Mouse (Mus musculus): Measurements from ENCODE around the gene Cdsn. TPM values are rescaled to one million over a fixed set of nuclear protein-coding genes. Genes with fewer than 3 reads are reported as not detected.
"Not testable (repeated sequence)": the region's sequence is repeated elsewhere in the genome, so short reads cannot be mapped to it uniquely, and the experiment has no call there.

Cdsn gene
- 0.43 TPM in 2 replicates for total RNA-seq (2021)
- long read RNA-seq, result 0 reads

DNA sequence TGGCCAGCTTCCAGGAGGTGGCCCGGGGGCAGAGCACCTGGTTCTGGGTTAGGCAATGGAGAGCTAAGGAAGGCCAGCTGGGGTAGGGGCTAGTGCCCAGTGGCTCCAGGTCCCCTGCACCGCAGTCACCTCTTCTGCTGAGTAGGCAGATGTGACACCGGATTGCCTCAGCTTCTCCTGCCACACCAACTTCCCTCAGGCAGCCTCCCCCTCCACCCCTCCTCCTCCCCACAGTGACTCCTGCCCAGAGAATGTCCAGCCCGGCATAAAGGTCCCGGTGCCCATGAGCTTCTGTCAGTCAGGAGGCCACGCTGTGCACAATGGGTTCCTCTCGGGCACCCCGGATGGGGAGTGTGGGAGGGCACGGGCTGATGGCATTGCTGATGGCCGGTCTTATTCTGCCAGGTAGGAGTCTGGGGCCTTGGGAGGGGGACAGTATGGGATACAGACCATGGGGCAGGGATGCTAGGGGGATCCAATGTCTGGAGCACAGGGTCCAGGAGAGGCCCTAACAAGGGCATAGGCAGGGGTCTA lies at the start of gene Cdsn:
Gene Cdsn, plus strand, starts transcription at position 248 of the 534 bp plus-strand sequence.
- DNase-seq, result peak; percentile 35

GRCm38 (mm10) chr17:35502226-35502625 lies 49.7 kb upstream of the Cdsn start:
- no peak for DNase-seq

DNA sequence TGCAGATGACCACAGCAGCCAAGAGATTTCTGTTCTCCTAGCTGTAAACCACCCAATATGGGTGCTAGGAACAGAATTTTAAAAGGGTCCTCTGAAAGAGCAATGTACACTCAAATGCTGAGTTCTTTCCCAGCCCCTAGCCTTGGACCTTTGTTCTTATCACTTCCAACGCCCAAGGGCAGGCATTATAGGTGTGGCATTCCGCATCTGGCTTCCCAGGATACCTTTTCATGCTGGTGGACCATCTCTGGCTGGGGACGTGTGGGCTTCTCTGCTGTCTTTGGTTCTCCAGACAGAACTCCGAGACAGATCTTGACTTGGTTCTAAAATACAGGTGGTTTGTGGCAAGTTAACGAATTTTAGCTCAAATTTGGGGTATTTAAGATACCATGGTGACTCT lies 49.2 kb upstream of the Cdsn start:
- DNase-seq, result no peak

DNA sequence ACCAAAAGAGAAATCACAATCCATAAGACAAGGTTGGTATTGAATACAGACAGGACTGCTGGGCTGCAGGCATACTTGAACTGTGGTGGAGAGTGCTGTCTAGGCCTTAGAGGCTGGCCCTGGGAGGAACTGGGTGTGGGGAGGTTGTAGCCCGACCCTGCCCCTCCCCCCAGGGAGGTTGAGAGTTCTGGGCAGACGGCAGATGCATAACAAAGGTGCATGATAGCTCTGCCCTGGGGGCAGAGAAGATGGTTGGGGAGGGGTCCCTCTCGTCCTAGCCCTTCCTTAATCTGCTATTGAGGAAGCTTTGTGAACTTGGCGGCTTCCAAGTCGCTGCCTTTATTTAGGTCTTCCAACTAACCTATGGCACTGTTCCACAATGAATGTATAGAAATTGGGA lies 48.1 kb upstream of the Cdsn start:
- no peak for DNase-seq

DNA sequence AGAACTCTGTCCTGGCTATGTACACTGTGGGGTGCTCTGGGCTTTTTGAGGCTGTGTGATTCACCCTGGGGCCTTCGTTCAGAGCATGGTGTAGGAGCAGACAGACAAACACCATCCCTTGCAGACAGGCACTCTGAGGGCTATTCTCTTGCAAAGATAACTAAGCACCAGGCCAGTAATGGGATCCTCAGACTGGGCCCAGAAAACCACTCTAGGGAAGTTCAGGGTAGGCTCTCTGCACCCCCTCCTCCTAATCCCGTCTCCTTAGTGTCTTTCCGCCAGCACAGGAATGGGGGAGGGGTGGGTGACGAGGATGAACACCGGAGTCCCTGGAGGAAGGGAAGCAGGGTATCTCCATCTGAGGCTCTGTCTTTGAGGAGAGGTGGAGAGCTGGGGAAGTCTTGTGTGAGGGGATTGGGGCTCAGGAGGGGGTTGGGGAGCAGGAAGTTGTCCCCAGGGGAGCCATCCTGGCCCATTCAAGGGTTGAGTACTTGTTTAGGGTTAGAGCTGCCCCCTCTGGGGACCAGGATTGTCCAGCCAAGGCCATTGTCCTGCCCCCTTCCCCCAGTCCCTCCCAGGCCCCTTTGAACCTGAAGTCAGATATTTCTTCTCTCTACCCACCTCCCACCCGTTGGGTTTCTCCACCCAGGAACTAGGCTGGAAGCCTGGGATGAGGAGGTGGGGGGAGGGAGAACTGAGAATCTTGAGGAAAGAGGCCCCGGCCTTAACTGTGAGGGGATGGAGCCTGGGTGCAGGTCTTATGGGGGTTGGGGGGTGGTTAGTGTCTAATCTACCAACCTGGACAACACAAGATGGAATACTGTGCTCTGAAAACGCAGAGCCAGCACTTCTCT lies 47.1 kb upstream of the Cdsn start:
- DNase-seq, result no peak

DNA sequence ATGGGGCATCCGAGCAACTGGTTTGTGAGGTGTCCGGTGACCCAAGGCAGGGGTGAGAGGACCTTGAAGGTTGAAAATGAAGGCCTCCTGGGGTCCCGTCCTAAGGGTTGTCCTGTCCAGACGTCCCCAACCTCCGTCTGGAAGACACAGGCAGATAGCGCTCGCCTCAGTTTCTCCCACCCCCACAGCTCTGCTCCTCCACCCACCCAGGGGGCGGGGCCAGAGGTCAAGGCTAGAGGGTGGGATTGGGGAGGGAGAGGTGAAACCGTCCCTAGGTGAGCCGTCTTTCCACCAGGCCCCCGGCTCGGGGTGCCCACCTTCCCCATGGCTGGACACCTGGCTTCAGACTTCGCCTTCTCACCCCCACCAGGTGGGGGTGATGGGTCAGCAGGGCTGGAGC lies 46.2 kb upstream of the Cdsn start, which contains the start of gene Pou5f1:
Gene Pou5f1, plus strand, starts transcription at position 243 of the 400 bp plus-strand sequence.
- no peak for DNase-seq

GRCm38 (mm10) chr17:35506881-35507280 lies 45.0 kb upstream of the Cdsn start:
- DNase-seq, result no peak

DNA sequence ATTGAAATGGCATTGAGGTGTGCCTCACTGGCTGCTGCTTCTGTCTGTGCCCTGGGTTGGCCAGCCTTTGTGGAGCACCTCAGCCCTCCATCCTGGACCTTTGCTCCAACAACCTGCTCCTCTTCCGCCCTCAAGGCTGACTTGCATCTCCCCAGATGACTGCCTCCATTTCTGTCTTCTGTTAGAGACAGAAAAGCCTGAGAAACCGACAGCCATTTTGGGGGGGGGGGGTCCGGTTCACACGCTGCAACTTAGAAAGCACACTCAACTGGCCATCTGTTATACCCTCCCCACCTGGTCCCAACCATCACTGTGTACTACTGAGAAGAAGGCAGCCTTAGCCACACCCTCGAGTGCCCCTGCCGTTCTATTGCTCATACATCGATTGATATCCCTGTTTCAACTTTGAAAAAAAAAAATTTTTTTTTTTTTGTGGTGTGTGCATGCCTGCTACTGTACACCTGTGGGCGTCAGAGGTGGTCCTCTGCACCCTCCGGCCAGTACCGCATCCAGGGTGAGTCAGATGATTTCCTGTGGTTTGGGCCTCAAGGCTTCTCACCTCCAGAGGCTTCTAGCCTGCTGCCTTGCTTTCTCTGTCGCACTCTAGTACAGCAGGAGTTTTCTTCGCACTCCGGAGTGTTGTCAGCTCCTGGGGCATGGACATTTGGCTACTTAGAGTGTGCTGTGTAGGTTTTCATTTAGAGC lies 44.2 kb upstream of the Cdsn start:
- DNase-seq, result no peak

DNA sequence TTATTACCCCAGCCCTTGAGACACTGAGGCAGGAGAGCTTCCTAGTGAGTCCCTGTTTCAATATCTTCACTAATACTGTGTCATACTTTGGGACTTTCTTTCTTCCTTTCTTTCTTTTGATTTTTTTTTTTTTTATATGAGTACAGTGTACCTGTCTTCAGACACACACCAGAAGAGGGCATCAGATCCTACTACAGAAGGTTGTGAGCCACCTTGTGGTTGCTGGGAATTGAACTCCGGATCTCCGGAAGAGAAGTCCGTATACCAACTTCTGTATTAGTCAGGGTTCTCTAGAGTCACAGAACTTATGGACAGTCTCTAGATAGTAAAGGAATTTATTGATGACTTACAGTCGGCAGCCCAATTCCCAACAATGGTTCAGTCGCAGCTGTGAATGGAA lies 43.6 kb upstream of the Cdsn start:
- DNase-seq, result not testable (repeated sequence)

GRCm38 (mm10) chr17:35509284-35509683 lies 42.6 kb upstream of the Cdsn start:
- no peak for DNase-seq

- no peak for DNase-seq
Observed at GRCm38 (mm10) chr17:35512916-35513626, 38.9 kb upstream of the Cdsn start.

DNA sequence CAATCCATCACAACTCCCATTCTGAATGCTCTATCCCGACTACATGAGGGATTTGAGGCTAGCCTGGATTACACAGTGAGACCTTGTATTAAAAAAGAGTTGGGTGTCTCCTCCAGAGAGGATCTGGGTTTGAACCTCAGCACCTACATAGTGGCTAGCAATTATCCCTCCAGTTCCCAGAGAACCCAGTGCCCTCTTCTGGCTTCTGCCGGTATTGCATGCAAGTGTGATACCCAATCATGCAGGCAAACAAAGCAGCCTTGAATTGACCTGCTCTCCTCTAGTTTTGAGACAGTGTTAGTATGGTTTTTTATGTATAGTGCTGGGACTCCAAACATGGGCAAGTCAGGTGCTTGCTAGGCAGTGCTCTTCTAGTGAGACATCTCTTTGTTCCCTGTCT lies 38.0 kb upstream of the Cdsn start:
- peak; percentile 75 for DNase-seq

DNA sequence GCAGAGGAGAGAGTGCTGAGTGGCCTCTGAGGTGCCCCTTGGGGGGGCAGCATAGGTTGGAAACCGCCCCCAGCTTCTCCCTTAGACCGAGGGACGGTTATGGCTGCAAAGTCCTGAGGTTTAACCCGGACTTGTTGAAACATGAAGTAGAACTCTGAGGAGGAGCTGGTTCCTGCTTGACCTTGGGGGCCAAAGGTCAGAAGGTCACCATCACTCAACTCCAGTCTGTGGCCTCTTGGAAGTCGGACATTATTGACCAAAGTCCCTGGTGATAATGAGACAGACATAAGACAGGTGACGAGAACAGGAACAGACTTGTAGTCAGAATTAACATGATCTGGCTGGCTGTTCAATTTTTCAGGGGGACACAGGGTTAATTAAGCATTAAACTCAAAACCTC lies 37.2 kb upstream of the Cdsn start:
- DNase-seq, result no peak

- DNase-seq, result no peak
Observed at GRCm38 (mm10) chr17:35515911-35516640, 35.9 kb upstream of the Cdsn start.

GRCm38 (mm10) chr17:35516652-35517500 lies 35.1 kb upstream of the Cdsn start, which contains the start of the genes Tcf19 and Cchcr1:
Gene Tcf19, minus strand, starts transcription at chr17:35516824.
Gene Cchcr1, plus strand, starts transcription at chr17:35517100.
- DNase-seq, result peak; percentile 98

GRCm38 (mm10) chr17:35517526-35517925 lies 34.4 kb upstream of the Cdsn start:
- DNase-seq, result no peak

DNA sequence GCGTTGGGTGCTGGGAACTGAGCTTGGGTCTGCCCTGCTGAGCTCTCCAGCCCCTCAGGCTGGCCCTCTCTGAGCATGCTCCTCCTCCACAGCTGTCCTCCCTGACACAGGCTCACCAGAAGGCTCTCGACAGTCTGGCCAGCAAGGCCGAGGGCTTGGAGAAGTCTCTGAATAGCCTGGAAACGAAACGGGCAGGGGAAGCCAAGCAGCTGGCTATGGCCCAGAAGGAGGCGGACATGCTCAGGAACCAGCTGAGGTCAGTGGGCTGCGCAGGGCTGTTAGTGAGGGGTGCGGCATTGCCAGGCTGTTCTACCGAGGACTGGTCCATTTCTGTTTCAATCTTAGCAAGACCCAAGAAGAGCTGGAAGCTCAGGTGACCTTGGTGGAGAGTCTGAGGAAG lies 27.6 kb upstream of the Cdsn start:
- no peak for DNase-seq

- no peak for DNase-seq
Observed at GRCm38 (mm10) chr17:35526644-35527043, 25.3 kb upstream of the Cdsn start.

DNA sequence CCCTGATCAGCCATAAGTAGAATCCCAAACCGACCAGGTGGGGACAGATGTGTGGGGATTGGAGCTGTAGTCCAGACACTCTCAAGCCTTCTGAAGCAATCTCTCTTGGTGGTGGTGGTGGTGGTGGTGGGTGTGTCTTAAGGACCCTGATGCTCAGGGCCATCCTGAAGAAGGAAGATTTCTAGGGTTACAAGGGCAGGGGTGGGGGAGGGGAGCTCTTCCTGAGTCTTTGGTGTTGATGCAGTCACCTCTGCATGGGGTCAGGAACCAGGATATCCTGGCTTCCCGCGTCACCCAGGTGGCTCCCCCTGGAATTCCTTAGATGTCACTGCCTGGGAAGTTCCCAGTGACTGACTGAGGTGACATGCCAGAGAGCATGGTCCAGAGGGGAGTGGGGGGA lies 19.6 kb upstream of the Cdsn start:
- no peak for DNase-seq

DNA sequence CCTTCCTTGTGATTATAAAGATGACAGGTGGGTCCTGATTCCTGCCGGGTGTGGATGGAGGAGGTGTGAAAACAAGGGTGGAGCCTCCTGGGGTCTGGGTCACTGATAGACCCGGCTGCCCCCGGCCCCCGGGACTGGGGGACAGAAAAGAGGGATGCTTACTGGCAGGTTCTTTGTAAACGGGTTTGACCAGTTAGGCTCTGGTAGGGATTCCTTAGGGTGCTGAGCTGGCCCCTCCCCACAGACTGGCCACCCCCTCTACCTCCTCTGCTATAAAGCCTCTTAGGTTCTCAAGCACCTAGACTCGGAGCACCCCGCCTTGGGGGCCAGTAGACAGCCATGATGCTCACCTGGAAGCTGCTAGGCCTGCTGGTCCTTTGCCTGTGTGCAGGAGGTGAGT lies 19.0 kb upstream of the Cdsn start, which contains the start of gene Psors1c2:
Gene Psors1c2, plus strand, starts transcription at position 301 of the 400 bp plus-strand sequence.
- DNase-seq, result no peak

GRCm38 (mm10) chr17:35534343-35534742 lies 17.6 kb upstream of the Cdsn start:
- DNase-seq, result peak; percentile 75

Data from adrenal gland, postnatal 25 days (tissue).